Mouse (Mus musculus): ENCODE data around the gene Gm10644. TPM values are rescaled to one million over a fixed set of nuclear protein-coding genes. Genes with fewer than 3 reads are reported as not detected.

The Gm10644 gene
- polyA plus RNA-seq, 1 experiment: 0.56 TPM

- H3K27me3 ChIP-seq (ENCODE audit: control insufficient read depth, insufficient read depth, low read length): no peaks in the 10 kb centered on the region
- DNase-seq: peak; percentile 97 to 98
- whole genome bisulfite sequencing: 1% methylated on average over 69 of the region's 70 CpGs
- H3K27ac ChIP-seq (ENCODE audit: insufficient read depth, low read length): peak within 1 kb of the TSS; percentile 99
- peaks cover 43% of the 10 kb centered on the region for H3K4me1 ChIP-seq (ENCODE audit: control insufficient read depth, insufficient read depth, low read length)
- peak within 1 kb of the TSS; percentile 75 for H3K4me3 ChIP-seq (replicated peaks; ENCODE audit: insufficient read depth, low read depth, low read length)
- peak; percentile 57 for TF ChIP-seq POLR2A (IDR thresholded peaks at IDR 0.05; ENCODE audit: borderline replicate concordance, insufficient read depth, low read length)
- no peak for TF ChIP-seq CTCF (IDR thresholded peaks at IDR 0.05; ENCODE audit: borderline replicate concordance, insufficient read depth, low read depth, low read length)
Measured at GRCm38 (mm10) chr8:83899363-83900252, 55.4 kb downstream of the Gm10644 start, which contains the start of gene Adgrl1. Gene Adgrl1 (plus strand): TSS chr8:83900105.

GRCm38 (mm10) chr8:83898985-83899362 is 56.0 kb downstream of the Gm10644 start:
- Histone ChIP-seq H3K4me1 (ENCODE audit: control insufficient read depth, insufficient read depth, low read length) (peaks cover 36% of the 10 kb centered on the region), H3K27me3 (ENCODE audit: control insufficient read depth, insufficient read depth, low read length) (no peaks in the 10 kb centered on the region), H3K27ac (ENCODE audit: insufficient read depth, low read length) (peak overlapping the region; percentile 99), H3K4me3 (replicated peaks; ENCODE audit: insufficient read depth, low read depth, low read length) (peak overlapping the region; percentile 75)
- 1% methylated on average over 13 of the region's 13 CpGs for WGBS
- TF ChIP-seq CTCF (IDR thresholded peaks at IDR 0.05; ENCODE audit: borderline replicate concordance, insufficient read depth, low read depth, low read length) (no peak), POLR2A (IDR thresholded peaks at IDR 0.05; ENCODE audit: borderline replicate concordance, insufficient read depth, low read length) (no peak)
- peak in 1 of 2 experiments; percentile 95 for DNase-seq

GRCm38 (mm10) chr8:83898456-83898855 is 56.5 kb downstream of the Gm10644 start:
- Histone ChIP-seq H3K27me3 (ENCODE audit: control insufficient read depth, insufficient read depth, low read length) (no peaks in the 10 kb centered on the region), H3K4me1 (ENCODE audit: control insufficient read depth, insufficient read depth, low read length) (peaks cover 31% of the 10 kb centered on the region), H3K4me3 (replicated peaks; ENCODE audit: insufficient read depth, low read depth, low read length) (peak overlapping the region; percentile 75), H3K27ac (ENCODE audit: insufficient read depth, low read length) (peak overlapping the region; percentile 99)
- WGBS: 2% methylated on average over 10 of the region's 10 CpGs
- TF ChIP-seq POLR2A (IDR thresholded peaks at IDR 0.05; ENCODE audit: borderline replicate concordance, insufficient read depth, low read length): peak; percentile 23; the same call in 1 of the 2 replicates
- no peak for TF ChIP-seq CTCF (IDR thresholded peaks at IDR 0.05; ENCODE audit: borderline replicate concordance, insufficient read depth, low read depth, low read length)
- peak; percentile 61 for DNase-seq

- H3K27me3 ChIP-seq (ENCODE audit: control insufficient read depth, insufficient read depth, low read length): no peaks in the 10 kb centered on the region
- peak overlapping the region; percentile 67 for H3K27ac ChIP-seq (ENCODE audit: insufficient read depth, low read length)
- peaks cover 21% of the 10 kb centered on the region for H3K4me1 ChIP-seq (ENCODE audit: control insufficient read depth, insufficient read depth, low read length)
- 1% methylated on average over 26 of the region's 26 CpGs for WGBS
- TF ChIP-seq POLR2A (IDR thresholded peaks at IDR 0.05; ENCODE audit: borderline replicate concordance, insufficient read depth, low read length): peak; percentile 54; the same call in 1 of the 2 replicates
- peak; percentile 57; the same call in 1 of the 2 replicates for TF ChIP-seq CTCF (IDR thresholded peaks at IDR 0.05; ENCODE audit: borderline replicate concordance, insufficient read depth, low read depth, low read length)
- peak overlapping the region; percentile 75 for H3K4me3 ChIP-seq (replicated peaks; ENCODE audit: insufficient read depth, low read depth, low read length)
- peak; percentile 84 for DNase-seq
Measured at GRCm38 (mm10) chr8:83897211-83897610, 57.8 kb downstream of the Gm10644 start.

GRCm38 (mm10) chr8:83896461-83896860 is 58.5 kb downstream of the Gm10644 start:
- Histone ChIP-seq H3K27me3 (ENCODE audit: control insufficient read depth, insufficient read depth, low read length) (no peaks in the 10 kb centered on the region), H3K27ac (ENCODE audit: insufficient read depth, low read length) (no peak overlapping the region), H3K4me1 (ENCODE audit: control insufficient read depth, insufficient read depth, low read length) (peaks cover 18% of the 10 kb centered on the region; the same call in 1 of the 2 replicates), H3K4me3 (replicated peaks; ENCODE audit: insufficient read depth, low read depth, low read length) (no peak overlapping the region)
- 87% methylated on average over 7 of the region's 7 CpGs for WGBS
- no peak for DNase-seq
- TF ChIP-seq CTCF (IDR thresholded peaks at IDR 0.05; ENCODE audit: borderline replicate concordance, insufficient read depth, low read depth, low read length) (no peak), POLR2A (IDR thresholded peaks at IDR 0.05; ENCODE audit: borderline replicate concordance, insufficient read depth, low read length) (no peak)

GRCm38 (mm10) chr8:83895894-83896293 is 59.1 kb downstream of the Gm10644 start:
- 7% methylated on average over 5 of the region's 5 CpGs for WGBS
- H3K4me1 ChIP-seq (ENCODE audit: control insufficient read depth, insufficient read depth, low read length): peaks cover 18% of the 10 kb centered on the region; the same call in 1 of the 2 replicates
- H3K27ac ChIP-seq (ENCODE audit: insufficient read depth, low read length): no peak overlapping the region
- DNase-seq: peak; percentile 65 to 70
- H3K27me3 ChIP-seq (ENCODE audit: control insufficient read depth, insufficient read depth, low read length): no peaks in the 10 kb centered on the region
- TF ChIP-seq CTCF (IDR thresholded peaks at IDR 0.05; ENCODE audit: borderline replicate concordance, insufficient read depth, low read depth, low read length): peak; percentile 93
- no peak for TF ChIP-seq POLR2A (IDR thresholded peaks at IDR 0.05; ENCODE audit: borderline replicate concordance, insufficient read depth, low read length)
- H3K4me3 ChIP-seq (replicated peaks; ENCODE audit: insufficient read depth, low read depth, low read length): no peak overlapping the region

GRCm38 (mm10) chr8:83893915-83894314 is 61.1 kb downstream of the Gm10644 start:
- TF ChIP-seq POLR2A (IDR thresholded peaks at IDR 0.05; ENCODE audit: borderline replicate concordance, insufficient read depth, low read length) (no peak), CTCF (IDR thresholded peaks at IDR 0.05; ENCODE audit: borderline replicate concordance, insufficient read depth, low read depth, low read length) (peak; percentile 95)
- under 1% methylated on average over 5 of the region's 5 CpGs for WGBS
- peaks cover 18% of the 10 kb centered on the region; the same call in 1 of the 2 replicates for H3K4me1 ChIP-seq (ENCODE audit: control insufficient read depth, insufficient read depth, low read length)
- no peak overlapping the region for H3K4me3 ChIP-seq (replicated peaks; ENCODE audit: insufficient read depth, low read depth, low read length)
- peak; percentile 84 to 92 for DNase-seq
- H3K27me3 ChIP-seq (ENCODE audit: control insufficient read depth, insufficient read depth, low read length): no peaks in the 10 kb centered on the region
- no peak overlapping the region for H3K27ac ChIP-seq (ENCODE audit: insufficient read depth, low read length)
